Mouse (Mus musculus): ENCODE measurements around the gene Neil3. TPM values are rescaled to one million over a fixed set of nuclear protein-coding genes. Genes with fewer than 3 reads are reported as not detected.
"Not testable (repeated sequence)": the region's sequence is repeated elsewhere in the genome, so short reads cannot be mapped to it uniquely, and the experiment has no call there.

Gene Neil3
- polyA plus RNA-seq, 1 experiment from 2014 or later: 14.7 TPM

DNA sequence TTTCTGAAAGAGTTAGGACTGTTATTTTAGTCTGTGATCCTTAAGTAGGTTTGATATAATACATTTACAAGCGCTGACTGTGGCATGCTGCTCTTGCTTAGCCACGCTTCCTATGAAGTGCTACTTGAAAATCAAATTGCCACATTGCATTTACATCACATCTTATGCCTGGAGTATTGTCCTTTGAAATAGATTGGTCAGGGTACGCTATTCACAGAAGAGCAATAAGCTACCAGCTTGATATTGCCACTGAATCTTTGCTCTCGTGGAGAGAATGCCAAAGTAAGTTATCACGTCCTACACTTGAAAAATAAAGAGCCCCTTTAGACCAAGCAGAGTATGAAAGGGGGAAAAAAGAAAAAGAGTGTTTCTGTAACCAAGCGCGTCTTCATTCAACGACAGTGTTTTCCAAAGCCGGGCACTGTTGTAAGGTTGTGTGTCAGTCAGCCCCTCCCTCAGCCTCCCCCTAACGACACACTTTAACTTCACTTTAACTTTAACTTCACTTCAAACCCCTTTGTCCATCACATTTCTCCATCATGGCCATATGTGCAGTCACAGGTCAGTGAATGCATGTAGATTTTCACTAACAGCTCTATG is 76.3 kb downstream of the Neil3 start:
- Histone ChIP-seq H3K4me1 (replicated peaks; ENCODE audit: insufficient read depth, low read length) (no peaks in the 10 kb centered on the region), H3K36me3 (ENCODE audit: insufficient read depth, low read length) (no peaks in the 10 kb centered on the region), H3K9ac (ENCODE audit: low read depth, low read length) (no peak overlapping the region), H3K27me3 (ENCODE audit: insufficient read depth, low read length) (no peaks in the 10 kb centered on the region), H3K4me3 (replicated peaks; ENCODE audit: low read depth, low read length) (no peak overlapping the region), H3K27ac (no peak overlapping the region), H3K9me3 (replicated peaks; ENCODE audit: low read length) (no peaks in the 10 kb centered on the region), H3K4me2 (ENCODE audit: low read length) (no peak overlapping the region)
- ATAC-seq (replicated peaks; ENCODE audit: low FRiP score, low read depth) (no peak), DNase-seq (ENCODE audit: low spot score) (no peak)
- 84% methylated on average over 10 of the region's 10 CpGs for WGBS
- no peak for TF ChIP-seq CTCF (IDR thresholded peaks at IDR 0.05; ENCODE audit: low read depth)

GRCm38 (mm10) chr8:53539585-53539984 is 99.3 kb downstream of the Neil3 start:
- H3K9me3 ChIP-seq (replicated peaks; ENCODE audit: low read length): no peaks in the 10 kb centered on the region
- WGBS: 81% methylated on average over 2 of the region's 2 CpGs
- DNase-seq (ENCODE audit: low spot score): no peak
- TF ChIP-seq CTCF (IDR thresholded peaks at IDR 0.05; ENCODE audit: low read depth): no peak
- no peaks in the 10 kb centered on the region for H3K36me3 ChIP-seq (ENCODE audit: insufficient read depth, low read length)
- no peak overlapping the region for H3K4me2 ChIP-seq (ENCODE audit: low read length)
- no peak overlapping the region for H3K9ac ChIP-seq (ENCODE audit: low read depth, low read length)
- no peaks in the 10 kb centered on the region for H3K27me3 ChIP-seq (ENCODE audit: insufficient read depth, low read length)
- H3K4me1 ChIP-seq (replicated peaks; ENCODE audit: insufficient read depth, low read length): no peaks in the 10 kb centered on the region
- H3K4me3 ChIP-seq (replicated peaks; ENCODE audit: low read depth, low read length): no peak overlapping the region
- H3K27ac ChIP-seq: no peak overlapping the region
- no peak for ATAC-seq (replicated peaks; ENCODE audit: low FRiP score, low read depth)

DNA sequence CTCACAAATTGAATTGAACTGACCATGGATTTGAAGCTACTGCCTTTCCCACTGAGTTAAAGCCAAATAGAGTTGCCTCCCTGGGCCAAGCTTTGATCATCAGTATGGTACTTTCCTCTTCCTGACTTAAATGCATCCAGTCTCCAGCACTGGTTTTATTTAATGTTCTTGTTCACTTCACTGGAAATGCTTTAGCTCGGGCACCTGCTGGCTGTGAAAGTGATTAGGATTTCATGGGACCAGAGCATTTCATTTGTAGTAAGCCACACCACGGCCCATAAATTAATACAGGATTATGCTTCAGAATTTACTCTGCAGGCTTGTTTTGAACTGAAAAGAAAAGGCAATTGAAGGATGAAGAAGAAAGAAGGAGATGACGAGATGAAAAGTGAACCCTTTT is 100.8 kb downstream of the Neil3 start:
- not testable (repeated sequence) for H3K4me1 ChIP-seq (replicated peaks; ENCODE audit: insufficient read depth, low read length); H3K4me3 ChIP-seq (replicated peaks; ENCODE audit: low read depth, low read length); H3K27ac ChIP-seq; DNase-seq (ENCODE audit: low spot score); H3K36me3 ChIP-seq (ENCODE audit: insufficient read depth, low read length); ATAC-seq (replicated peaks; ENCODE audit: low FRiP score, low read depth); H3K9ac ChIP-seq (ENCODE audit: low read depth, low read length); H3K9me3 ChIP-seq (replicated peaks; ENCODE audit: low read length); H3K27me3 ChIP-seq (ENCODE audit: insufficient read depth, low read length); H3K4me2 ChIP-seq (ENCODE audit: low read length)
- 67% methylated on average over 3 of the region's 3 CpGs for WGBS

Other genes starting within 250 kb of the Neil3 start
- gene Aga, start 127.3 kb downstream of the Neil3 start, polyA plus RNA-seq (2015; fragmentation: Nextera tagmentation; extraction: Ambion mirVana): 58.1 and 58.6 TPM in 2 replicates